Mouse (Mus musculus) neural tube, embryonic 11.5 days (tissue): ENCODE measurements around the gene Tmem110. TPM values are rescaled to one million over a fixed set of nuclear protein-coding genes. Genes with fewer than 3 reads are reported as not detected.

Experiments used
- ATAC-seq: fragments of 200-750 bp; cut with Nextera tagmentation; 2 replicates; pipeline ENCODE4 v1.8.0; 2017; ENCODE audit warnings: moderate number of reproducible peaks, mild to moderate bottlenecking, moderate TSS enrichment, moderate library complexity; ENCODE audit not compliant: insufficient read depth, low FRiP score, low TSS enrichment
- DNase-seq: peaks from one replicate; pipeline ENCODE4 v3.0.0-alpha.2; 2015; ENCODE audit warnings: low spot score
- H3K27ac ChIP-seq: fragments of 300-500 bp; sonication (generic); 2 replicates; pipeline ENCODE4 v1.5.1; 2014; ENCODE audit warnings: low read depth, mild to moderate bottlenecking, low read length
- H3K27me3 ChIP-seq: fragments of 300-500 bp; sonication (generic); 2 replicates; pipeline ENCODE4 v1.6.1; 2014; ENCODE audit warnings: mild to moderate bottlenecking, low read length, mixed read lengths; ENCODE audit not compliant: control insufficient read depth, insufficient read depth
- H3K36me3 ChIP-seq: fragments of 300-500 bp; sonication (generic); 2 replicates; pipeline ENCODE4 v1.6.1; 2014; ENCODE audit warnings: mild to moderate bottlenecking, low read length, moderate library complexity, mixed read lengths; ENCODE audit not compliant: control insufficient read depth, insufficient read depth
- H3K4me1 ChIP-seq: fragments of 300-500 bp; sonication (generic); 2 replicates; pipeline ENCODE4 v1.6.1; 2014; ENCODE audit warnings: low read length, mixed read lengths; ENCODE audit not compliant: control insufficient read depth, insufficient read depth
- H3K4me2 ChIP-seq: fragments of 300-500 bp; sonication (generic); 2 replicates; pipeline ENCODE4 v1.6.1; 2014; ENCODE audit warnings: low read depth, mild to moderate bottlenecking, moderate library complexity
- H3K4me3 ChIP-seq: fragments of 300-500 bp; sonication (generic); 2 replicates; pipeline ENCODE4 v1.5.1; 2014; ENCODE audit warnings: low read depth, low read length
- H3K9ac ChIP-seq: fragments of 300-500 bp; sonication (generic); 2 replicates; pipeline ENCODE4 v1.6.1; 2014; ENCODE audit warnings: mild to moderate bottlenecking, low read length
- H3K9me3 ChIP-seq: fragments of 300-500 bp; sonication (generic); 2 replicates; pipeline ENCODE4 v1.6.1; 2016; ENCODE audit warnings: low read length; ENCODE audit not compliant: control insufficient read depth
- WGBS: fragments of 180-500 bp; shearing (Covaris S2); extraction: QIAGEN DNeasy Blood & Tissue Kit; methylation state at CpG from one replicate; pipeline ENCODE4 v1.1.7; 2014; 5-methylcytosine and 5-hydroxymethylcytosine counted together
- polyA plus RNA-seq: library from polyadenylated mRNA; unstranded; fragments of >200 nt; fragmentation: Nextera tagmentation; extraction: Ambion mirVana; gene quantifications from 2 replicates; pipeline ENCODE4 v1.2.1, GENCODE M21; 2014

Gene Tmem110
- polyA plus RNA-seq, 1 experiment from 2014 or later = 31.2 TPM

GRCm38 (mm10) chr14:30826174-30827140 lies 1.1 kb downstream of the Tmem110 start:
- H3K9me3 ChIP-seq = no peaks in the 10 kb centered on the region
- no peak overlapping the region for H3K27ac ChIP-seq
- peak overlapping the region; percentile 82 for H3K4me3 ChIP-seq
- DNase-seq (no peak), ATAC-seq (peak; percentile 67)
- peaks cover 17% of the 10 kb centered on the region for H3K4me1 ChIP-seq
- H3K9ac ChIP-seq = peak overlapping the region; percentile 91
- no peaks in the 10 kb centered on the region for H3K27me3 ChIP-seq
- peak overlapping the region; percentile 78 for H3K4me2 ChIP-seq
- no peaks in the 10 kb centered on the region for H3K36me3 ChIP-seq
- WGBS = 20% methylated on average over 17 of the region's 17 CpGs

GRCm38 (mm10) chr14:30827480-30827879 lies 2.1 kb downstream of the Tmem110 start:
- H3K36me3 ChIP-seq = no peaks in the 10 kb centered on the region
- no peak for ATAC-seq
- no peak overlapping the region for H3K4me2 ChIP-seq
- peaks cover 17% of the 10 kb centered on the region for H3K4me1 ChIP-seq
- no peaks in the 10 kb centered on the region for H3K27me3 ChIP-seq
- no peak overlapping the region for H3K9ac ChIP-seq
- no peak overlapping the region for H3K27ac ChIP-seq
- H3K9me3 ChIP-seq = no peaks in the 10 kb centered on the region
- 85% methylated on average over 4 of the region's 4 CpGs for WGBS
- no peak for DNase-seq
- no peak overlapping the region for H3K4me3 ChIP-seq

GRCm38 (mm10) chr14:30828077-30828476 lies 2.7 kb downstream of the Tmem110 start:
- Histone ChIP-seq H3K4me2 (no peak overlapping the region), H3K4me3 (no peak overlapping the region), H3K27me3 (no peaks in the 10 kb centered on the region), H3K36me3 (no peaks in the 10 kb centered on the region), H3K9me3 (no peaks in the 10 kb centered on the region), H3K4me1 (peaks cover 17% of the 10 kb centered on the region), H3K27ac (no peak overlapping the region), H3K9ac (no peak overlapping the region)
- DNase-seq = no peak
- no peak for ATAC-seq
- 96% methylated on average over 4 of the region's 4 CpGs for WGBS

- H3K4me2 ChIP-seq = no peak overlapping the region
- no peaks in the 10 kb centered on the region for H3K9me3 ChIP-seq
- no peak overlapping the region for H3K27ac ChIP-seq
- no peaks in the 10 kb centered on the region for H3K27me3 ChIP-seq
- no peak for ATAC-seq
- peaks cover 17% of the 10 kb centered on the region for H3K4me1 ChIP-seq
- no peak overlapping the region for H3K9ac ChIP-seq
- H3K4me3 ChIP-seq = no peak overlapping the region
- DNase-seq = no peak
- 90% methylated on average over 11 of the region's 11 CpGs for WGBS
- no peaks in the 10 kb centered on the region for H3K36me3 ChIP-seq
These were observed 3.5 kb downstream of the Tmem110 start for GRCm38 (mm10) chr14:30828635-30829460.

- DNase-seq (no peak), ATAC-seq (no peak)
- H3K9ac ChIP-seq = no peak overlapping the region
- H3K4me2 ChIP-seq = no peak overlapping the region
- 92% methylated on average over 14 of the region's 14 CpGs for WGBS
- H3K9me3 ChIP-seq = no peaks in the 10 kb centered on the region
- H3K27me3 ChIP-seq = no peaks in the 10 kb centered on the region
- no peaks in the 10 kb centered on the region for H3K36me3 ChIP-seq
- no peak overlapping the region for H3K4me3 ChIP-seq
- no peak overlapping the region for H3K27ac ChIP-seq
- no peaks in the 10 kb centered on the region for H3K4me1 ChIP-seq
These were observed 12.1 kb downstream of the Tmem110 start for GRCm38 (mm10) chr14:30837416-30837996.

- 94% methylated on average over 3 of the region's 3 CpGs for WGBS
- ATAC-seq = no peak
These were observed 18.3 kb downstream of the Tmem110 start for GRCm38 (mm10) chr14:30843701-30844100.

GRCm38 (mm10) chr14:30850504-30850903 lies 25.1 kb downstream of the Tmem110 start:
- Histone ChIP-seq H3K27me3 (no peaks in the 10 kb centered on the region), H3K9ac (no peak overlapping the region), H3K36me3 (no peaks in the 10 kb centered on the region), H3K4me2 (no peak overlapping the region), H3K27ac (no peak overlapping the region), H3K9me3 (no peaks in the 10 kb centered on the region), H3K4me3 (no peak overlapping the region), H3K4me1 (no peaks in the 10 kb centered on the region)
- no peak for DNase-seq
- no peak for ATAC-seq
- WGBS = 81% methylated on average over 5 of the region's 5 CpGs

More at GRCm38 (mm10) chr14:30843701-30844100, 18.3 kb downstream of the Tmem110 start:
- no peak for DNase-seq
- Histone ChIP-seq H3K4me2 (no peak overlapping the region), H3K27ac (no peak overlapping the region), H3K9me3 (no peaks in the 10 kb centered on the region), H3K4me1 (no peaks in the 10 kb centered on the region), H3K36me3 (no peaks in the 10 kb centered on the region), H3K9ac (no peak overlapping the region), H3K4me3 (no peak overlapping the region), H3K27me3 (no peaks in the 10 kb centered on the region)

- no peaks in the 10 kb centered on the region for H3K4me1 ChIP-seq
- DNase-seq = no peak
- no peak overlapping the region for H3K4me3 ChIP-seq
- H3K9ac ChIP-seq = no peak overlapping the region
- H3K4me2 ChIP-seq = no peak overlapping the region
- H3K9me3 ChIP-seq = no peaks in the 10 kb centered on the region
- H3K27me3 ChIP-seq = no peaks in the 10 kb centered on the region
- no peak overlapping the region for H3K27ac ChIP-seq
- no peak for ATAC-seq
- no peaks in the 10 kb centered on the region for H3K36me3 ChIP-seq
- 92% methylated on average over 5 of the region's 5 CpGs for WGBS
These were observed 26.9 kb downstream of the Tmem110 start for GRCm38 (mm10) chr14:30852325-30852724.
